Mouse (Mus musculus): ENCODE data around the gene Rab30.

- TF ChIP-seq EP300 (IDR thresholded peaks at IDR 0.05; ENCODE audit: low read depth) (no peak), CTCF (IDR thresholded peaks at IDR 0.05; ENCODE audit: low read depth) (no peak)
These were observed 128.8 kb downstream of the Rab30 start for GRCm38 (mm10) chr7:92870161-92870560.

Measured in liver, embryonic 14.5 days (tissue).